8 mouse cellular contexts compared by ENCODE assay signal in the genomic region with DNA sequence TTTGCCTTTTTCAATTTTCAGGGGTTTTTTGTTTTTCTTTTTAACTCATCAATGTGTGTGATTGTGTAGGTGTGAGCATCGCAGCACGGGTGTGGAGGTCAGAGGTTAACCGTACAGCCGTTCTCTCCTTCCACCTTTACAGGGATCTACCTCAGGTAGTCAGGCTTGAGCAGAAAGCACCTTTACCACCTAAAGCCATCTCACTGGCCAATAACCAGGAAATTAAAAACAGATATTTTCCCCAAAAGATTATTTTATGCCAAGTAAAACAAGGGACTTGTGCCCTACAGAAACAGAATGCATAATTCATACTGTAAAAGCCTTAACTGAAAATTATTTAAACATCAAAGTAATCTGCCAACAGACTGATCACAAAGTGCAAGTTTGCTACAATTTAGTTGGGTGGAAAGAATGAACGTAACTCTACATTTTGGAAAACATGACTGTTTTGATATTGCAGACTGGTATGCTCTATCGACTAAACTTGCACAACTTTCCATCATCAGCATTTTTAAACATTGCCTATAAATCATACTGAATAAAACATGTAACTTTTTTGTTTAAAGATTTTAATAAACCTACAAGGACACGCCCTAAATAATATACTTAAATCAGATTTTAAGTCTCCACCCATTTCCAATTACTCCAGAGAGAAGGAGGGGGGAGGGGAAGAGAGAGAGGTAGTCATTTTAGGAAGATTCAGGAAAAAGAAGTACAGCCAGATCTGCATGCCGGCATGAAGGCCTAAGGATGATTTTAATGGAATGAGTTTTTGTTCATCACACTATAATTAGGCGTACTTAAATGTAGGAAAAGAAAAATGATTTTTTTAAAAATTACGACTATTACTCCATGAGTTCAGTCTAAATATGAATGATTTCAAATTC. TPM values are rescaled to one million over a fixed set of nuclear protein-coding genes. Genes with fewer than 3 reads are reported as not detected.
A peak's percentile ranks its signal among the peaks of the same experiment; 100 is the strongest.
DNase-seq lines count a peak whose midpoint lies in the region; ATAC-seq and TF ChIP-seq lines count a peak whose summit lies in the region.

No protein-coding gene starts in this region.

- peaks cover 0 to 35% of the 10 kb centered on the region in 2 experiments; a peak in 2 of 4 replicates for H3K4me1 ChIP-seq in CH12.LX (ENCODE audit: control insufficient read depth in 1 of 2, insufficient read depth in 2 of 2)
- peaks cover 30% of the 10 kb centered on the region for H3K4me1 ChIP-seq in limb, embryonic 12.5 days (replicated peaks)

- peak overlapping the region; percentile 78 to 82 (median 80) for H3K4me3 ChIP-seq in CH12.LX (replicated peaks in 1 of 3; ENCODE audit: low read depth in 2 of 3, low read length in 2 of 3, poor library complexity in 1 of 3)
- H3K4me3 ChIP-seq in limb, embryonic 12.5 days (replicated peaks) = peak overlapping the region; percentile 78

- dilution Hi-C loops in CH12.LX (cut with MboI; ENCODE audit: extremely low pct_ligation_motif_present, extremely low pct_unique_long_range_greater_than_20kb, low sequenced_read_pairs) = no loop called here

- in situ Hi-C loops in CH12.LX (cut with MboI; ENCODE audit: low pct_ligation_motif_present, low pct_unique_long_range_greater_than_20kb, low sequenced_read_pairs) = no loop called here

- no peak for ATAC-seq in limb, embryonic 12.5 days (ENCODE audit: insufficient number of reproducible peaks, insufficient read depth, low FRiP score, low TSS enrichment, low read depth)

- peak overlapping the region; percentile 91 for H3K4me2 ChIP-seq in CH12.LX (ENCODE audit: insufficient read depth, low read depth, poor library complexity, severe bottlenecking)
- H3K4me2 ChIP-seq in limb, embryonic 12.5 days = peak overlapping the region; percentile 62

- H3K27me3 ChIP-seq in CH12.LX (replicated peaks) = no peaks in the 10 kb centered on the region
- 0 out of 2 replicates have a peak, but pooled peaks cover 3% of the 10 kb centered on the region for H3K27me3 ChIP-seq in limb, embryonic 12.5 days

- TF ChIP-seq CTCF in CH12.LX (conservative IDR thresholded peaks at IDR 0.05 in 1 of 2, IDR thresholded peaks at IDR 0.05 in 1 of 2; ENCODE audit: low read depth in 2 of 2, low read length in 2 of 2) = no peak

- peaks cover 0 to 4% of the 10 kb centered on the region in 2 experiments for H3K36me3 ChIP-seq in CH12.LX (replicated peaks in 1 of 2; ENCODE audit: control insufficient read depth in 1 of 2, insufficient read depth in 1 of 2, low read length in 1 of 2)
- H3K36me3 ChIP-seq in limb, embryonic 12.5 days = no peaks in the 10 kb centered on the region

- peaks cover 42% of the 10 kb centered on the region for H3K79me2 ChIP-seq in CH12.LX (replicated peaks; ENCODE audit: control insufficient read depth, extremely low read depth, insufficient read depth, poor library complexity, severe bottlenecking)

- no peaks in the 10 kb centered on the region for H3K9me3 ChIP-seq in CH12.LX (replicated peaks; ENCODE audit: low read length)
- H3K9me3 ChIP-seq in limb, embryonic 12.5 days = no peaks in the 10 kb centered on the region

- DNase-seq in cerebellum, adult 9-10 months = peak; percentile 51
- no peak for DNase-seq in cerebellum, adult 8-10 months
- DNase-seq in CH12.LX (ENCODE audit: extremely low read depth) = peak; percentile 61
- peak; percentile 27 for DNase-seq in fibroblast of lung, adult 2 months (ENCODE audit: low read depth)
- DNase-seq in retina, embryonic 14.5 days (ENCODE audit: low spot score) = peak; percentile 48
- no peak for DNase-seq in layer of hippocampus, postnatal 36 days
- no peak for DNase-seq in gastrocnemius, postnatal 10 days

- no peak overlapping the region for H3K27ac ChIP-seq in CH12.LX (ENCODE audit: insufficient read depth, low read depth)
- H3K27ac ChIP-seq in limb, embryonic 12.5 days = no peak overlapping the region

- no peak for TF ChIP-seq RAD21 in CH12.LX (IDR thresholded peaks at IDR 0.05; ENCODE audit: low read depth, low read length)

- no peak for TF ChIP-seq EP300 in CH12.LX (IDR thresholded peaks at IDR 0.05; ENCODE audit: low read length)

- peak overlapping the region; percentile 38 for H3K9ac ChIP-seq in CH12.LX (ENCODE audit: insufficient read depth, low read depth)
- H3K9ac ChIP-seq in limb, embryonic 12.5 days (replicated peaks) = peak overlapping the region; percentile 92; the same call in 1 of the 2 replicates

- TF ChIP-seq POLR2A in CH12.LX (IDR thresholded peaks at IDR 0.05; ENCODE audit: low read depth, low read length) = no peak

- 13% methylated on average over 10 of the region's 10 CpGs for WGBS in limb, embryonic 12.5 days

TF ChIP-seq in CH12.LX, 34 proteins besides CTCF, POLR2A, EP300 and RAD21:
- TF ChIP-seq TCF12 (IDR thresholded peaks at IDR 0.05; ENCODE audit: low read depth, low read length) = no peak
- TF ChIP-seq USF2 (conservative IDR thresholded peaks at IDR 0.05; ENCODE audit: low read depth, low read length) = no peak
- TF ChIP-seq MAFK (IDR thresholded peaks at IDR 0.05; ENCODE audit: insufficient replicate concordance, low read length) = peak; percentile 50; the same call in 1 of the 2 replicates
- peak; percentile 68 for TF ChIP-seq CHD2 (IDR thresholded peaks at IDR 0.05; ENCODE audit: low read length)
- no peak for TF ChIP-seq MYC (IDR thresholded peaks at IDR 0.05; ENCODE audit: low read depth, low read length)
- TF ChIP-seq MAZ (IDR thresholded peaks at IDR 0.05; ENCODE audit: low read depth, low read length) = no peak

RNA-seq across cellular contexts. Expression of a gene that starts 1.1 kb away (rescaled TPM):
- total RNA-seq in CH12.LX (2012; rRNA removed) (10.2 and 10.3 TPM in 2 replicates), CH12.LX (2014; rRNA removed) (25.1 and 25.2 TPM in 2 replicates)
- polyA plus RNA-seq in CH12.LX (2012; ENCODE audit: insufficient read length, low read depth) = 28.8 and 36.5 TPM in 2 replicates
- 53.5 TPM in 2 replicates for polyA plus RNA-seq in limb, embryonic 12.5 days (2016; fragmentation: Nextera tagmentation; extraction: Ambion mirVana)
- 10 to 100 TPM; 16.8 to 17.1 TPM for total RNA-seq in layer of hippocampus, postnatal 36 days (2021)
- 10 to 100 TPM; 14.9 to 17.9 TPM for total RNA-seq in gastrocnemius, postnatal 10 days (2021)

RNA-seq across cellular contexts. Expression of a gene that starts 45.4 kb away (rescaled TPM):
- 0.04 and 0.08 TPM in 2 replicates for total RNA-seq in CH12.LX (2012; rRNA removed)
- 0.07 TPM in 2 replicates for total RNA-seq in CH12.LX (2014; rRNA removed)
- not detected in 2 replicates for polyA plus RNA-seq in CH12.LX (2012; ENCODE audit: insufficient read length, low read depth)
- 2.2 and 2.4 TPM in 2 replicates for polyA plus RNA-seq in limb, embryonic 12.5 days (2016; fragmentation: Nextera tagmentation; extraction: Ambion mirVana)
- 1 to 10 TPM; 1.6 to 2.0 TPM for total RNA-seq in layer of hippocampus, postnatal 36 days (2021)
- 1 to 10 TPM in 1 of 2 experiments, under 1 TPM in 1; 0.94 to 1.3 TPM for total RNA-seq in gastrocnemius, postnatal 10 days (2021)

Comparison
In these comparisons a context has a peak if more than half of its experiments do, and no peak if none do; other contexts are left out.
1. DNase-seq: peak in cerebellum, adult 9-10 months (single experiment), CH12.LX (single experiment), fibroblast of lung, adult 2 months (single experiment) and retina, embryonic 14.5 days (single experiment); none in cerebellum, adult 8-10 months (single experiment), layer of hippocampus, postnatal 36 days (0 of 2) and gastrocnemius, postnatal 10 days (single experiment).